Mouse (Mus musculus): Measurements from ENCODE around the gene Dph3. TPM values are rescaled to one million over a fixed set of nuclear protein-coding genes. Genes with fewer than 3 reads are reported as not detected.
"Not testable (repeated sequence)": the region's sequence is repeated elsewhere in the genome, so short reads cannot be mapped to it uniquely, and the experiment has no call there.

The Dph3 gene
- polyA plus RNA-seq, 1 experiment: 43.1 TPM

DNA sequence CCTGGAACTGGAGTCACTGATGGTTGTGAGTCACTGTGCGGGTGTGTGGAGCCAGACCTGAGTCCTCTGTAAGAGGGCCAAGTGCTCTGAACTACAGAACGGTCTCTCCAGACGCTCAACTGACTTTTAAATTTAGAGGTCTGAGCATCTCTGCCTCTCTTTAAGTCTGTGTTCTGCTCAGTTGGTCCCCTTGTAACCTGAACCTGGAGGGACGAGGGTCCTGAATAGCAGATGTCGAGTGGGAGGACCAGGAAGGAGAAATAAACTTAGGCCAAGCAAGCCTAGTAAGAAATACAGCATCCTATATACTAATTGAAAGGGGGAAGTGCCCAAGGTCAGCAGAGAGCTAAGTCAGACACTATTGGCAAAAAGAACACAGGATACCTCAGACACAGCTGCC, 11.2 kb upstream of the Dph3 start:
- no peak for TF ChIP-seq CTCF (conservative IDR thresholded peaks at IDR 0.05; ENCODE audit: insufficient read depth, insufficient read length, low read depth, low read length)
- no peak for TF ChIP-seq POLR2A (IDR thresholded peaks at IDR 0.05; ENCODE audit: low read depth, low read length)
- WGBS: 71% methylated on average over 5 of the region's 5 CpGs
- Histone ChIP-seq H3K4me3 (ENCODE audit: insufficient read depth, low read depth, low read length) (no peak overlapping the region), H3K27me3 (replicated peaks; ENCODE audit: control insufficient read depth, insufficient read depth, low read length) (no peaks in the 10 kb centered on the region), H3K4me1 (ENCODE audit: control insufficient read depth, insufficient read depth, low read length) (no peaks in the 10 kb centered on the region), H3K27ac (ENCODE audit: insufficient read depth, low read depth, low read length) (no peak overlapping the region), H3K36me3 (ENCODE audit: control insufficient read depth, insufficient read depth, low read length) (peaks cover 10% of the 10 kb centered on the region)
- no peak for DNase-seq

DNA sequence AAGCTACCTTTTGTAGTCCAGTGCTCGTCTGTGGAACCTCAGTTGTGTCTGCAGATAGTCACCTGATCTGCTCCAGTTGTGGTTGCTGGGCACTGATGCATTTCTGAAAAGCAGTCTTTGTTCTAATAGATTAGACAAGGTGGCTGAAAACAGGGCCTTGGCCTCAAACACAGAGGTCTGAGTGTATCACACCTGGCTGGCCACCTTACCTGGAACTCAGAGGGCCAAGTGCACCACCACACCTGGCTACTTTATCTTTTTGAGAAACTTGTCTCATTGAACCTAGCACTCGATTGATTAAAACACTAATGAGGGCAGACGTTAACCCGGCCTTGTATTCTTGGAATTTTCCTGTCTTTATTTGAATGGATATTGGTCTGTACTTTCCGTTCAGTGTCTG, 10.1 kb upstream of the Dph3 start:
- Histone ChIP-seq H3K4me1 (ENCODE audit: control insufficient read depth, insufficient read depth, low read length) (no peaks in the 10 kb centered on the region), H3K4me3 (ENCODE audit: insufficient read depth, low read depth, low read length) (no peak overlapping the region), H3K27ac (ENCODE audit: insufficient read depth, low read depth, low read length) (no peak overlapping the region), H3K36me3 (ENCODE audit: control insufficient read depth, insufficient read depth, low read length) (peaks cover 10% of the 10 kb centered on the region), H3K27me3 (replicated peaks; ENCODE audit: control insufficient read depth, insufficient read depth, low read length) (no peaks in the 10 kb centered on the region)
- TF ChIP-seq POLR2A (IDR thresholded peaks at IDR 0.05; ENCODE audit: low read depth, low read length) (no peak), CTCF (conservative IDR thresholded peaks at IDR 0.05; ENCODE audit: insufficient read depth, insufficient read length, low read depth, low read length) (no peak)
- 56% methylated on average over 5 of the region's 5 CpGs for WGBS
- DNase-seq: no peak

DNA sequence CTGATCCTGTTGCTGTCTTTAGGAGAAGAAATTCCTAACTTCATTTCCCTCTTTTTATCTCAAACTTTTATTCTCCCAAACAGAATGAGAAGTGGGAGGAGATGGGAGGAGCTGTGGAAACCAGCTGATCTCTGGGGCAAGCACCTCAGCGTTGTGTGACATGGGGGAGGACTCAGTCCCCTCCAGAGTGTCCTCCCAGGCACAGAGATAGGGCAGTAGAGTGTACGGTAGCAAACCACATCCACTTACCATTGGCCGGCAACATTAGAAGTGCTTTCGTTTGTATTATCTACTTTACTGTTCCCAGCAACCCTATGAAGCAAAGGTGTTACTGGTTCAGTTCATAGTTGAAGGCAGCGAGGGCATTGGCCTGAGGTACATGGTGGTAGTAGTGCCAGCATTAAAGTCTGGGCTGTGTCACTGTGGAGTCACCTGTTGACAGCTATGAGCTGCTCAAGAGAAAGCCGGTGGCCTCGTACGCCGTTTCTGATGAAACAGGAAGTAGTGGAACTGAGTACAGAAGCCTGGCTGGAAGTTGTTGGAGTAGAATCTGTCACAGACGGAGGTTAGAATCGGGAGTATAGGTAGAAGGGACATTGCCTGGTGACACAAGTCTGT, 8.1 kb upstream of the Dph3 start:
- 71% methylated on average over 11 of the region's 11 CpGs for WGBS
- TF ChIP-seq CTCF (conservative IDR thresholded peaks at IDR 0.05; ENCODE audit: insufficient read depth, insufficient read length, low read depth, low read length) (no peak), POLR2A (IDR thresholded peaks at IDR 0.05; ENCODE audit: low read depth, low read length) (no peak)
- Histone ChIP-seq H3K36me3 (ENCODE audit: control insufficient read depth, insufficient read depth, low read length) (peaks cover 6% of the 10 kb centered on the region; the same call in 1 of the 2 replicates), H3K4me1 (ENCODE audit: control insufficient read depth, insufficient read depth, low read length) (no peaks in the 10 kb centered on the region), H3K4me3 (ENCODE audit: insufficient read depth, low read depth, low read length) (no peak overlapping the region), H3K27ac (ENCODE audit: insufficient read depth, low read depth, low read length) (no peak overlapping the region), H3K27me3 (replicated peaks; ENCODE audit: control insufficient read depth, insufficient read depth, low read length) (no peaks in the 10 kb centered on the region)
- DNase-seq: no peak

DNA sequence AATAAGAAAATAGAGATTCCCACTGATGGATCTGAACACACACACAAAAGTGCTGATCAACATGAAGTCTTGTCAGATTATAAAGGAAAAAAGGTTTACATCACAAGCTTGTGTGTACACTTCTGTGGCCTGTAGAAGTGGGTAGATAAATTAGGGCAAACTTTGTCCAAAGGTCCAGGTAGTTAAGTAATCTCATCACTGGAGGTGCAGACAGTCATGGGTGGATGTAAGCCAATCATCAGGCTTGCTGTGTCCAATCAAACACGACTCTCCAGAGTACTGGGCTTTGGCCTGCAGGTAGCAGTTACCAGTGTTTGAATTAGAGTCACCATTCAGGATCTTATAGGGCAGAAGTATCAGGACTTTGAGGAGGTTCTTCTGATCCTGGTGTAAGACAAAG, 7.5 kb upstream of the Dph3 start:
- 53% methylated on average over 1 of the region's 1 CpGs for WGBS
- Histone ChIP-seq H3K27me3 (replicated peaks; ENCODE audit: control insufficient read depth, insufficient read depth, low read length) (no peaks in the 10 kb centered on the region), H3K4me3 (ENCODE audit: insufficient read depth, low read depth, low read length) (no peak overlapping the region), H3K4me1 (ENCODE audit: control insufficient read depth, insufficient read depth, low read length) (no peaks in the 10 kb centered on the region), H3K27ac (ENCODE audit: insufficient read depth, low read depth, low read length) (no peak overlapping the region), H3K36me3 (ENCODE audit: control insufficient read depth, insufficient read depth, low read length) (peaks cover 6% of the 10 kb centered on the region; the same call in 1 of the 2 replicates)
- TF ChIP-seq CTCF (conservative IDR thresholded peaks at IDR 0.05; ENCODE audit: insufficient read depth, insufficient read length, low read depth, low read length) (no peak), POLR2A (IDR thresholded peaks at IDR 0.05; ENCODE audit: low read depth, low read length) (no peak)
- DNase-seq: no peak

DNA sequence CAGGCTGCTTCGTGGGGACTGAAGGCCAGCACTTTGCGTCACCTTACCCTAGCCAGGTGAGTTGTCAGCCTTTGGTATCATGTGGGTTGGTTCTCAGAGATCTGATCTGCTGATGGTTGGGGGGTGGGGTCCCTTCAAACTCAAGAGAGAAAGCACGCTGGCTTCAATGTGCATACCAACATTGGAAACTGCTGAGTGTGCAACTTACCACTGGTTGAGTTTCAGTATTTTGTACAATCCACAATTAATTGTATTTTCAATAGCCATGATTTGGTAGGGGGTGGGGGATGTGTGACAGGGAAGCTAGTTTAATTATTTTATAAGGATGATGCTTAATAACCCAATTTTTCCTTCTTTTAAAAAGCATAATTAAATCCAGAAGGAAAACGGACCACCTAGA, 6.2 kb upstream of the Dph3 start:
- DNase-seq: no peak
- Histone ChIP-seq H3K4me1 (ENCODE audit: control insufficient read depth, insufficient read depth, low read length) (no peaks in the 10 kb centered on the region), H3K27ac (ENCODE audit: insufficient read depth, low read depth, low read length) (no peak overlapping the region), H3K27me3 (replicated peaks; ENCODE audit: control insufficient read depth, insufficient read depth, low read length) (no peaks in the 10 kb centered on the region), H3K4me3 (ENCODE audit: insufficient read depth, low read depth, low read length) (no peak overlapping the region), H3K36me3 (ENCODE audit: control insufficient read depth, insufficient read depth, low read length) (0 out of 2 replicates have a peak, but pooled peaks cover 2% of the 10 kb centered on the region)
- TF ChIP-seq POLR2A (IDR thresholded peaks at IDR 0.05; ENCODE audit: low read depth, low read length) (no peak), CTCF (conservative IDR thresholded peaks at IDR 0.05; ENCODE audit: insufficient read depth, insufficient read length, low read depth, low read length) (no peak)
- WGBS: 77% methylated on average over 4 of the region's 4 CpGs

DNA sequence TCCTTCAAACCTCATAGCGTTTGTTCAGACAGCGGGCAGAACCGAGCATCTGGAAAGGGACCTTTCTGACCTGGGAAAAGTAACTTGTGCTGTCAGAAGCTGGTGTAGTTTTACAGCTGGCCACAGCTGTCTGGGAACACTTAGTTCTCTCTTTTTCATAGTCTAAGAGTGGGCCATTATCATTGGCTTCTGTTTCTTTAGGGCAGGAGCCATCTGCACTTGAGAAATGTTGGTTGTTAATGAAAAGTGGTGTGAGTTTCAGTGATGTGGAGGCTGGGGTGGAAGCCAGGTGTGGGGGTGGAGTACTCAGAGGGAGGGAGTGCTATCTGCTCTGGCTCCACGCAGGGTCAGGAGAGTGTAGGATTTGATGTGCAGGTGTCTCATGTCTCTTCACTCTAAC, 5.6 kb upstream of the Dph3 start:
- H3K27ac ChIP-seq (ENCODE audit: insufficient read depth, low read depth, low read length): no peak overlapping the region
- 51% methylated on average over 4 of the region's 4 CpGs for WGBS
- no peak for TF ChIP-seq CTCF (conservative IDR thresholded peaks at IDR 0.05; ENCODE audit: insufficient read depth, insufficient read length, low read depth, low read length)

DNA sequence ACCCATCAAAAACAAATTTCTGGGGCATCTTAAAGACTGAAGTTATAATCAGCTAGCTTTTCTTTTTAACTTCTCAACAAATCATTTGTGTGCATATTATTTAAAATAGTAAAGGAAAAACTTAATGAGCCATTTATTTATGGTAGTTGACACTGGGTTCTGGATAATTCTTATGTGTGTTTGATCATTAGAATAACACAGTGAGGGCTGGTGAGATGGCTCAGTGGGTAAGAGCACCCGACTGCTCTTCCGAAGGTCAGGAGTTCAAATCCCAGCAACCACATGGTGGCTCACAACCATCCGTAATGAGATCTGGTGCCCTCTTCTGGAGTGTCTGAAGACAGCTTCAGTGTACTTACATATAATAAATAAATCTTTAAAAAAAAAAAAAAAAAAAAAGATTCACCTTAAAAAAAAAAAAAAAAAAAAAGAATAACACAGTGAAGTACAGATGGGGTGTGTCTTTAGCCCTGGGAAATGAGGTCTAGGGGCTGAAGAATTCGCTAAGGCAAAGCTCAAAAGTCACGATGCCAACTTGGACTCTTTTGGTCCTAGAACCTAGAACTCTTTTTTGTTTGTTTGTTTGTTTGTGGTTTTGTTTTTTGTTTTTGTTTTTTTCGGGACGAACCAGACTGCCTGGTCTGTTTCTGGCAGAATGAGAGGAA, 2.2 kb upstream of the Dph3 start:
- H3K36me3 ChIP-seq (ENCODE audit: control insufficient read depth, insufficient read depth, low read length); H3K4me1 ChIP-seq (ENCODE audit: control insufficient read depth, insufficient read depth, low read length); H3K27me3 ChIP-seq (replicated peaks; ENCODE audit: control insufficient read depth, insufficient read depth, low read length); H3K27ac ChIP-seq (ENCODE audit: insufficient read depth, low read depth, low read length); H3K4me3 ChIP-seq (ENCODE audit: insufficient read depth, low read depth, low read length); DNase-seq: not testable (repeated sequence)
- WGBS: 81% methylated on average over 7 of the region's 7 CpGs

More for the DNA sequence above, 5.6 kb upstream of the Dph3 start:
- H3K4me3 ChIP-seq (ENCODE audit: insufficient read depth, low read depth, low read length): no peak overlapping the region
- no peaks in the 10 kb centered on the region for H3K36me3 ChIP-seq (ENCODE audit: control insufficient read depth, insufficient read depth, low read length)
- H3K27me3 ChIP-seq (replicated peaks; ENCODE audit: control insufficient read depth, insufficient read depth, low read length): no peaks in the 10 kb centered on the region
- DNase-seq: no peak
- no peaks in the 10 kb centered on the region for H3K4me1 ChIP-seq (ENCODE audit: control insufficient read depth, insufficient read depth, low read length)

All from kidney, adult 2 months (tissue).